ENCODE assay signal across 8 mouse cellular contexts in the genomic region with DNA sequence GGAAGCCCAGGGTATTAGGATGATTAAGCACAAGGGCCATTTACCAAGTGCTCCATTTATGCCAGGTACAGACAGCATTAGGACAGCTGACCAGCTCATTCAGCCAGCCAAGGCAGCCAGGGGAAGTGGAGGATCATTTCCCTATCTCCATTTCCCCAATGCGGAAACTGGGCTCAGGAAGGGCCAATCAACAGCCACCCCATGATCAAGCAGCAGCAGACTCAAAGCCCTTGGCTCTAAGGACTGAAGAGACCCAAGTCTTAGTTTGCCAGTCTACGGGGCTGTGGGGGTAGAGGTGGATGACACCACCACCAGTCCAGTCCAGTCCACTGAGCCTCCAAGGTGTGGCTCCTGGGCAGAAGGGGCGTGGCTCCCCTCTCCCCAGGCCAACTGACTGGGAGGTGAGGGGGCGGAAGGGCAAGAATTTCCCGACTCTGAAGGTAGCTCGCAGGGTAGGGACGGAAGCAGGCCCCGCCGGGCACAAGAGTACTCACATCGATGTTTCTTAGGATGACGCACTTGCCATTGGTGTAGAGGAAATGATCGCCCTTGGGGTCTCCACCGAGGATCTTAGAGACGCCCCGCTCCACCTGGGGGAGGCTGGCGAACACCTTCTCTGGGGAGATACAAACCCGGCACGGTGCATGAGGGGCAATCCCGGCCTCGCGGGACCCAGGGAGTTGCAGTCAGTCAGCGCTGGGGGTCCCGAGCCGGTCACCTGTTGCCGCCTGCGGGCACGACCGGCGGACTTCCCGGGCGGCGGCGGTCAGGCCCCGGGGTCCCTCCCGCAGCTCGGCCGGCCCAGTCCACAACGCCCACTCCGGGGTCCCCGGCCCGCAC. TPM values are rescaled to one million over a fixed set of nuclear protein-coding genes. Genes with fewer than 3 reads are reported as not detected.
DNase-seq lines count a peak whose midpoint lies in the region; ATAC-seq lines count a peak whose summit lies in the region.

No protein-coding gene starts in this region.

- WGBS in hindbrain, embryonic 16.5 days, result 1% methylated on average over 40 of the region's 41 CpGs
- 1% methylated on average over 39 of the region's 41 CpGs for WGBS in limb, embryonic 13.5 days
- 1% methylated on average over 41 of the region's 41 CpGs for WGBS in midbrain, embryonic 14.5 days
- WGBS in stomach, embryonic 15.5 days, result under 1% methylated on average over 34 of the region's 41 CpGs

- H3K27ac ChIP-seq in hindbrain, embryonic 16.5 days (ENCODE audit: low read depth, low read length), result peak overlapping the region; percentile 90
- peak overlapping the region; percentile 87 for H3K27ac ChIP-seq in limb, embryonic 13.5 days
- peak overlapping the region; percentile 89 for H3K27ac ChIP-seq in midbrain, embryonic 14.5 days (replicated peaks; ENCODE audit: low read depth, low read length)
- H3K27ac ChIP-seq in stomach, embryonic 15.5 days, result peak overlapping the region; percentile 96

- peak overlapping the region; percentile 95 for H3K9ac ChIP-seq in hindbrain, embryonic 16.5 days (ENCODE audit: low read depth, low read length)
- peak overlapping the region; percentile 95 for H3K9ac ChIP-seq in limb, embryonic 13.5 days
- peak overlapping the region; percentile 78 for H3K9ac ChIP-seq in midbrain, embryonic 14.5 days (replicated peaks; ENCODE audit: low read length)
- peak overlapping the region; percentile 94 for H3K9ac ChIP-seq in stomach, embryonic 15.5 days

- ATAC-seq in hindbrain, embryonic 16.5 days, result peak; percentile 32
- ATAC-seq in limb, embryonic 13.5 days (ENCODE audit: low FRiP score, low read depth), result peak; percentile 16
- peak; percentile 48 for ATAC-seq in midbrain, embryonic 14.5 days (ENCODE audit: low FRiP score, low TSS enrichment)
- ATAC-seq in stomach, embryonic 15.5 days (ENCODE audit: insufficient read depth, low FRiP score, low read depth), result peak; percentile 19

- H3K4me2 ChIP-seq in hindbrain, embryonic 16.5 days (ENCODE audit: low read length), result peak overlapping the region; percentile 89
- H3K4me2 ChIP-seq in limb, embryonic 13.5 days (replicated peaks), result peak overlapping the region; percentile 92
- peak overlapping the region; percentile 87 for H3K4me2 ChIP-seq in midbrain, embryonic 14.5 days (ENCODE audit: low read length)
- H3K4me2 ChIP-seq in stomach, embryonic 15.5 days, result peak overlapping the region; percentile 76

- no peaks in the 10 kb centered on the region for H3K9me3 ChIP-seq in hindbrain, embryonic 16.5 days (ENCODE audit: control insufficient read depth, low read length)
- H3K9me3 ChIP-seq in limb, embryonic 13.5 days, result no peaks in the 10 kb centered on the region
- H3K9me3 ChIP-seq in midbrain, embryonic 14.5 days (ENCODE audit: control insufficient read depth, low read length), result no peaks in the 10 kb centered on the region
- H3K9me3 ChIP-seq in stomach, embryonic 15.5 days, result no peaks in the 10 kb centered on the region

- peak; percentile 56 to 58 for DNase-seq in urinary bladder, adult 18-20 months (ENCODE audit: low spot score in 2 of 2)
- DNase-seq in urinary bladder, adult 2 months (ENCODE audit: low spot score), result no peak
- peak; percentile 77 for DNase-seq in cerebellum, adult 9-11 months
- peak; percentile 8 to 31 for DNase-seq in gastrocnemius, adult 8-10 months (ENCODE audit: low spot score in 2 of 2)
- peak; percentile 56 for DNase-seq in midbrain, embryonic 14.5 days

- no peaks in the 10 kb centered on the region for H3K27me3 ChIP-seq in hindbrain, embryonic 16.5 days (replicated peaks; ENCODE audit: control insufficient read depth, insufficient read depth, low read length)
- H3K27me3 ChIP-seq in limb, embryonic 13.5 days, result no peaks in the 10 kb centered on the region
- no peaks in the 10 kb centered on the region for H3K27me3 ChIP-seq in midbrain, embryonic 14.5 days (ENCODE audit: control insufficient read depth, insufficient read depth, low read length)
- no peaks in the 10 kb centered on the region for H3K27me3 ChIP-seq in stomach, embryonic 15.5 days (replicated peaks)

- H3K36me3 ChIP-seq in hindbrain, embryonic 16.5 days (ENCODE audit: control insufficient read depth, insufficient read depth, low read length), result peaks cover 3% of the 10 kb centered on the region; the same call in 1 of the 2 replicates
- peaks cover 39% of the 10 kb centered on the region for H3K36me3 ChIP-seq in limb, embryonic 13.5 days
- peaks cover 31% of the 10 kb centered on the region for H3K36me3 ChIP-seq in midbrain, embryonic 14.5 days (ENCODE audit: control insufficient read depth, insufficient read depth, low read length)
- H3K36me3 ChIP-seq in stomach, embryonic 15.5 days, result peaks cover 17% of the 10 kb centered on the region; the same call in 1 of the 2 replicates

- H3K4me1 ChIP-seq in hindbrain, embryonic 16.5 days (ENCODE audit: control insufficient read depth, insufficient read depth, low read depth, low read length), result peaks cover 23% of the 10 kb centered on the region
- peaks cover 41% of the 10 kb centered on the region for H3K4me1 ChIP-seq in limb, embryonic 13.5 days
- H3K4me1 ChIP-seq in midbrain, embryonic 14.5 days (ENCODE audit: control insufficient read depth, insufficient read depth, low read length), result peaks cover 15% of the 10 kb centered on the region
- peaks cover 18% of the 10 kb centered on the region for H3K4me1 ChIP-seq in stomach, embryonic 15.5 days

- peak overlapping the region; percentile 92 for H3K4me3 ChIP-seq in hindbrain, embryonic 16.5 days (ENCODE audit: low read length)
- H3K4me3 ChIP-seq in limb, embryonic 13.5 days, result peak overlapping the region; percentile 89
- peak overlapping the region; percentile 96 for H3K4me3 ChIP-seq in midbrain, embryonic 14.5 days (replicated peaks; ENCODE audit: low read depth, low read length)
- peak overlapping the region; percentile 92 for H3K4me3 ChIP-seq in stomach, embryonic 15.5 days (replicated peaks)

RNA-seq across cellular contexts. Expression of gene Wdr1, which starts 2.2 kb away (rescaled TPM):
- 279 and 284 TPM in 2 replicates for polyA plus RNA-seq in urinary bladder, adult 2 months (2012; rRNA removed)
- total RNA-seq in gastrocnemius, adult 8-10 months (2022), result 10 to 100 TPM; 35.3 to 43.7 (median 38.8) TPM
- polyA plus RNA-seq in hindbrain, embryonic 16.5 days (2015; fragmentation: Nextera tagmentation; extraction: Ambion mirVana), result 202 and 210 TPM in 2 replicates
- polyA plus RNA-seq in limb, embryonic 13.5 days (2015; fragmentation: Nextera tagmentation; extraction: Ambion mirVana), result 203 and 206 TPM in 2 replicates
- 186 and 194 TPM in 2 replicates for polyA plus RNA-seq in midbrain, embryonic 14.5 days (2014; fragmentation: Nextera tagmentation; extraction: Ambion mirVana)
- 227 TPM in 2 replicates for polyA plus RNA-seq in stomach, embryonic 15.5 days (2015; fragmentation: Nextera tagmentation; extraction: Ambion mirVana)

RNA-seq across cellular contexts. Expression of gene Slc2a9, which starts 57.9 kb away (rescaled TPM):
- polyA plus RNA-seq in urinary bladder, adult 2 months (2012; rRNA removed), result 3.3 and 3.7 TPM in 2 replicates
- under 1 TPM; 0.31 to 0.92 (median 0.61) TPM for total RNA-seq in gastrocnemius, adult 8-10 months (2022)
- polyA plus RNA-seq in hindbrain, embryonic 16.5 days (2015; fragmentation: Nextera tagmentation; extraction: Ambion mirVana), result 0.44 and 0.77 TPM in 2 replicates
- 0.28 and 0.32 TPM in 2 replicates for polyA plus RNA-seq in limb, embryonic 13.5 days (2015; fragmentation: Nextera tagmentation; extraction: Ambion mirVana)
- 0.28 and 0.40 TPM in 2 replicates for polyA plus RNA-seq in midbrain, embryonic 14.5 days (2014; fragmentation: Nextera tagmentation; extraction: Ambion mirVana)
- polyA plus RNA-seq in stomach, embryonic 15.5 days (2015; fragmentation: Nextera tagmentation; extraction: Ambion mirVana), result 0.86 and 1.6 TPM in 2 replicates
